Mouse (Mus musculus): ENCODE results near the gene Cit.

DNA sequence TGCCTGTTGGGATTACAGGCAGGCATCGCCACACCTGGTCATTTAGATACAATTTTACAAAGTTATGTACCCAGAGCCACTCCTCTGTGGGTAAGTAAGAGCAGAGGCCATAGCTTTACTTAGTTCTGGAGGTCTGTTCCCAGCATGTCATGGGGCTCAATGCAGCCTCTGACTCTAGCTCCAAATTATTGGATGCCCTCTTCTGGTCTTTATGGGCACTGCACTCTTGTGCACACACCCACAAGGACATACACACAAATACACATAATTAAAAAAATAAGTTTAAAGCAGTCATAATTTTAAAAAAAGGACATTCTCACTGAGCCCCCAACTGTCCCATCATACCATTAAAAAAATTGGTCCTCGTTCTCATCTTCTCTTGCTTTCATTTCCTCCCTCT, 12.3 kb upstream of the Cit start:
- TF ChIP-seq CTCF (IDR thresholded peaks at IDR 0.05; ENCODE audit: control insufficient read depth, insufficient read depth, insufficient replicate concordance, low read depth, low read length) (no peak), POLR2A (IDR thresholded peaks at IDR 0.05; ENCODE audit: control insufficient read depth, low read depth, low read length) (no peak)

All from testis, adult 2 months (tissue).